Mouse (Mus musculus) liver, postnatal 0 days (tissue): ENCODE results near the gene Gata3.

Source experiments
- CTCF ChIP-seq: sonication (generic); IDR thresholded peaks from 2 replicates; pipeline ENCODE4 v1.5.1; 2016; ENCODE audit warnings: antibody characterized with exemption, low read depth
- EP300 ChIP-seq: IDR thresholded peaks from 2 replicates; pipeline ENCODE4 v1.6.1; 2016; ENCODE audit warnings: antibody characterized with exemption, low read depth, mild to moderate bottlenecking

GRCm38 (mm10) chr2:9896097-9896770, 6.4 kb upstream of the Gata3 start:
- TF ChIP-seq CTCF = no peak
- no peak for TF ChIP-seq EP300
